Mouse (Mus musculus) olfactory bulb, adult 2 months (tissue): ENCODE results near the gene Efcab5. TPM values are rescaled to one million over a fixed set of nuclear protein-coding genes. Genes with fewer than 3 reads are reported as not detected.
"Not testable (repeated sequence)": the region's sequence is repeated elsewhere in the genome, so short reads cannot be mapped to it uniquely, and the experiment has no call there.

Experiments used
- H3K27ac ChIP-seq: fragments of 200-500 bp; 2 replicates; pipeline ENCODE4 v1.5.1; 2012; ENCODE audit warnings: low read depth, low read length; ENCODE audit not compliant: insufficient read depth
- H3K4me1 ChIP-seq: fragments of 200-500 bp; 2 replicates; pipeline ENCODE4 v1.6.1; 2012; ENCODE audit warnings: low read length; ENCODE audit not compliant: control insufficient read depth, insufficient read depth
- H3K4me3 ChIP-seq: fragments of 200-500 bp; 2 replicates; pipeline ENCODE4 v1.5.1; 2012; ENCODE audit warnings: mild to moderate bottlenecking, low read depth, low read length, moderate library complexity; ENCODE audit not compliant: insufficient read depth
- CTCF ChIP-seq: fragments of 200-500 bp; IDR thresholded peaks from 2 replicates; pipeline ENCODE4 v1.5.1; 2012; ENCODE audit warnings: low read depth, mild to moderate bottlenecking, low read length, moderate library complexity; ENCODE audit not compliant: insufficient read depth
- POLR2A ChIP-seq: fragments of 200-500 bp; IDR thresholded peaks from 2 replicates; pipeline ENCODE4 v1.6.1; 2012; ENCODE audit warnings: mild to moderate bottlenecking, low read depth, low read length, moderate library complexity; ENCODE audit not compliant: insufficient read depth
- WGBS: fragments of 180-500 bp; shearing (Covaris S2); methylation state at CpG from one replicate; pipeline ENCODE4 v1.1.7; 2018; 5-methylcytosine and 5-hydroxymethylcytosine counted together
- polyA plus RNA-seq: library from polyadenylated mRNA; stranded (reverse); fragments of >200 nt; gene quantifications from 2 replicates; pipeline ENCODE4 v1.2.4, GENCODE M21; 2012; ENCODE audit warnings: low replicate concordance; ENCODE audit not compliant: missing spikeins, insufficient read depth, insufficient read length

The Efcab5 gene
- polyA plus RNA-seq, 1 experiment = not detected

- WGBS = 93% methylated on average over 2 of the region's 2 CpGs
- no peak overlapping the region for H3K27ac ChIP-seq
- no peak for TF ChIP-seq POLR2A
- no peak for TF ChIP-seq CTCF
- no peaks in the 10 kb centered on the region for H3K4me1 ChIP-seq
- no peak overlapping the region for H3K4me3 ChIP-seq
Observed at GRCm38 (mm10) chr11:77182041-77182440, 6.7 kb downstream of the Efcab5 start.

GRCm38 (mm10) chr11:77181528-77181927, 7.2 kb downstream of the Efcab5 start:
- WGBS = 82% methylated on average over 5 of the region's 5 CpGs
- Histone ChIP-seq H3K4me3 (no peak overlapping the region), H3K4me1 (no peaks in the 10 kb centered on the region)

GRCm38 (mm10) chr11:77180886-77181285, 7.9 kb downstream of the Efcab5 start:
- H3K4me3 ChIP-seq = no peak overlapping the region
- WGBS = 32% methylated on average over 4 of the region's 4 CpGs
- H3K4me1 ChIP-seq = no peaks in the 10 kb centered on the region
- H3K27ac ChIP-seq = no peak overlapping the region
- TF ChIP-seq CTCF = no peak
- no peak for TF ChIP-seq POLR2A

More at GRCm38 (mm10) chr11:77181528-77181927, 7.2 kb downstream of the Efcab5 start:
- TF ChIP-seq CTCF = no peak
- no peak for TF ChIP-seq POLR2A
- no peak overlapping the region for H3K27ac ChIP-seq

- Histone ChIP-seq H3K27ac (no peak overlapping the region), H3K4me1 (no peaks in the 10 kb centered on the region), H3K4me3 (no peak overlapping the region)
- 84% methylated on average over 3 of the region's 3 CpGs for WGBS
- TF ChIP-seq CTCF (no peak), POLR2A (no peak)
Observed at GRCm38 (mm10) chr11:77179771-77180170, 9.0 kb downstream of the Efcab5 start.

- no peak overlapping the region for H3K27ac ChIP-seq
- 50% methylated on average over 7 of the region's 7 CpGs for WGBS
- H3K4me1 ChIP-seq = no peaks in the 10 kb centered on the region
- TF ChIP-seq POLR2A = no peak
- no peak for TF ChIP-seq CTCF
- no peak overlapping the region for H3K4me3 ChIP-seq
Observed at GRCm38 (mm10) chr11:77174531-77174930, 14.2 kb downstream of the Efcab5 start.

- Histone ChIP-seq H3K4me1 (no peaks in the 10 kb centered on the region), H3K4me3 (no peak overlapping the region), H3K27ac (no peak overlapping the region)
- WGBS = 79% methylated on average over 4 of the region's 4 CpGs
- TF ChIP-seq POLR2A (no peak), CTCF (no peak)
Observed at GRCm38 (mm10) chr11:77173731-77174130, 15.0 kb downstream of the Efcab5 start.

- H3K4me3 ChIP-seq = no peak overlapping the region
- H3K27ac ChIP-seq = no peak overlapping the region
- no peaks in the 10 kb centered on the region for H3K4me1 ChIP-seq
- TF ChIP-seq CTCF = no peak
- no peak for TF ChIP-seq POLR2A
- WGBS = 89% methylated on average over 1 of the region's 1 CpGs
Observed at GRCm38 (mm10) chr11:77160744-77161143, 28.0 kb downstream of the Efcab5 start.

- no peak overlapping the region for H3K4me3 ChIP-seq
- no peaks in the 10 kb centered on the region for H3K4me1 ChIP-seq
- TF ChIP-seq CTCF (no peak), POLR2A (no peak)
- no peak overlapping the region for H3K27ac ChIP-seq
- 78% methylated on average over 9 of the region's 9 CpGs for WGBS
Observed at GRCm38 (mm10) chr11:77160341-77160740, 28.4 kb downstream of the Efcab5 start.

- H3K4me3 ChIP-seq = no peak overlapping the region
- TF ChIP-seq POLR2A = no peak
- TF ChIP-seq CTCF = no peak
Observed at GRCm38 (mm10) chr11:77154214-77154613, 34.6 kb downstream of the Efcab5 start.

GRCm38 (mm10) chr11:77150806-77151205, 38.0 kb downstream of the Efcab5 start:
- WGBS = 93% methylated on average over 6 of the region's 6 CpGs
- no peak for TF ChIP-seq POLR2A
- TF ChIP-seq CTCF = no peak
- no peak overlapping the region for H3K4me3 ChIP-seq

More at GRCm38 (mm10) chr11:77154214-77154613, 34.6 kb downstream of the Efcab5 start:
- WGBS = 84% methylated on average over 5 of the region's 5 CpGs
- H3K4me1 ChIP-seq = no peaks in the 10 kb centered on the region
- H3K27ac ChIP-seq = no peak overlapping the region

GRCm38 (mm10) chr11:77149783-77150630, 38.8 kb downstream of the Efcab5 start:
- WGBS = 93% methylated on average over 22 of the region's 22 CpGs
- not testable (repeated sequence) for H3K4me3 ChIP-seq, H3K27ac ChIP-seq, H3K4me1 ChIP-seq

More at GRCm38 (mm10) chr11:77150806-77151205, 38.0 kb downstream of the Efcab5 start:
- Histone ChIP-seq H3K4me1 (no peaks in the 10 kb centered on the region), H3K27ac (no peak overlapping the region)
